Mouse (Mus musculus) splenic B cell, adult 2 months (primary cell): Measurements from ENCODE around the gene Syvn1.
A peak's percentile ranks its signal among the peaks of the same experiment; 100 is the strongest.

Experiments
- DNase-seq: peaks from one replicate; pipeline ENCODE4 v3.0.0-alpha.2; 2011; ENCODE audit warnings: low read depth, low spot score
- H3K27me3 ChIP-seq: 2 replicates; pipeline ENCODE4 v1.6.1; 2012; ENCODE audit warnings: mild to moderate bottlenecking, low read length, moderate library complexity, mixed read lengths; ENCODE audit not compliant: control insufficient read depth, poor library complexity, insufficient read depth, severe bottlenecking
- H3K36me3 ChIP-seq: 2 replicates; pipeline ENCODE4 v1.6.1; 2012; ENCODE audit warnings: mild to moderate bottlenecking, low read length, moderate library complexity, mixed read lengths; ENCODE audit not compliant: control insufficient read depth, poor library complexity, insufficient read depth, severe bottlenecking

Syvn1 gene

DNA sequence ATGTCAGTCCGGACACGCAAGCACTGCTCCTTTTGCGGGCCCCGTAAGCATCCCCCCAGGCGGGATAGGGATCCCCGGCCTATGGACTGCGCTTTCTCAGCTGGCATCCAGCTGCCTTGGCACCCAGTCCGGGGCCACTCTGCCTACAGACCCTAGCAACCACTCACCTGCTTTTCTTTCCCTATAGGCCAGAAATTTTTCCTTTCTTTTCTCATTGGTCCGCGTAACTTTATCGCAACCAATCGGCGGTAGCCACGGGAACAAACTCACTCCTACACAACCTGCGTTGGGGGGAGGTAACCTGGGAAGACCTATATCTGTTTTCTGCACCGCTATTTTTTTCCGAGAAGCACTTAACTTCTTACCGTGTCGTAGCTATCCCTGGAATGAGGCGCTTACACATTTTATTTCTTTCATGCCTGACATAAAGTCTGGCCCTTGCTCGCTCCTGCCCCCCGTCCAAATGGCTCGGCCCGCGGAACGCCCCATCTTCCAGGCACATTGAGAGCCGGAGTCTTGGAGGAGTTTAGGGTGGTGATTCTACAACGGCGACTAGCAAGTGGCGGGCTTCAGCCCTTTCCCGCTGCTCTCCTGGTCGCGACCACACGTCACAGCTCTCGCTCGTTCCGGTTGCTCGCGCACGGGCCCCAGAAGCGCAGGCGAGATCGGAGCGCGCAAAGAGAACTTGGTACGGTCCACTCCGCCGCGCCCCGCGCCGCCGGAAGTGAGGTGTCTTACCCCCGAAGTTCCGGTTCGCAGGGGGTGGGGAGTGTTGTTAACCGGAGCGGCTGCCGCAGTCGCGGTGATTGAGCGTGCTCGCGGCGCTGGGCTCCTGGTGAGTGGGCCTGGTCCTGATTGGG lies at the start of gene Syvn1:
TSS of gene Syvn1 (plus strand) at position 283 of the 860 bp plus-strand sequence.
- DNase-seq: peak; percentile 95
- Histone ChIP-seq H3K36me3 (peaks cover 12% of the 10 kb centered on the region), H3K27me3 (no peaks in the 10 kb centered on the region)

DNA sequence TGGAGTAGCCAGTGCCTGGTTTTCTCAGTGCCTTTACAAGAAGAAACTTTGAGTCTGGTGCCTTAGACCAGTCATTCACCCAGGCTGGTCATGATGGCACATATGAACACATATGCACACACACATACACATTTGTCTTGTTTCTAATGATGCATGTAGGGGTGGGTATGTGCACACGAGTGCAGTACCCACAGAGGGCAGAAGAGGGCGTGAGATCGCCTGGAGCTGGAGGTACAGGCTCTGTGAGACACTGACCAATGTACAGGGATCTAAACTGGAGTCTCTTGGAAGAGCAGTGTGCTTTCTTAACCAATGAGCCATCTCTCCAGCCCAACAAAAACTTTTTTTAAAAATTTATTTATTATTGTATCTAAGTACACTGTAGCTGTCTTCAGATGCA lies 48.2 kb upstream of the Syvn1 start:
- Histone ChIP-seq H3K36me3 (no peaks in the 10 kb centered on the region; the same call in 1 of the 2 replicates), H3K27me3 (no peaks in the 10 kb centered on the region)
- DNase-seq: peak; percentile 25

DNA sequence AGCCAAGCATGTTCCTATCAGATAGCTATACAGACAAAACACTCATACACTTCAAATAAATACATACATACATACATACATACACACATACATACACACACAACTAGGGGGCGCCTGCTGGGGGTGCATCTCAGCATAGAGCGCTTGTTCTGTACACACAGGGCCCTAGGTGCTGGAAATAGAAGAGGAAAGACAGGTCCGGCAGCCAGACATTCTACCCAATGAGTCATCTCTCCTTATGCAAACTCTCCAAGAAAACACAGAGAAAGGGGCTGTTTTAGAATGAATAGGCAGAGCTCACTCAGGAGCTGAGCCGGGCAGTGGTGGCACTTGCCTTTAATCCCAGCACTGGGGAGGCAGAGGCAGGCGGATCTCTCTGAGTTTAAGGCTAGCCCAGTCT lies 46.4 kb upstream of the Syvn1 start:
- DNase-seq: no peak
- no peaks in the 10 kb centered on the region for H3K27me3 ChIP-seq
- no peaks in the 10 kb centered on the region for H3K36me3 ChIP-seq

DNA sequence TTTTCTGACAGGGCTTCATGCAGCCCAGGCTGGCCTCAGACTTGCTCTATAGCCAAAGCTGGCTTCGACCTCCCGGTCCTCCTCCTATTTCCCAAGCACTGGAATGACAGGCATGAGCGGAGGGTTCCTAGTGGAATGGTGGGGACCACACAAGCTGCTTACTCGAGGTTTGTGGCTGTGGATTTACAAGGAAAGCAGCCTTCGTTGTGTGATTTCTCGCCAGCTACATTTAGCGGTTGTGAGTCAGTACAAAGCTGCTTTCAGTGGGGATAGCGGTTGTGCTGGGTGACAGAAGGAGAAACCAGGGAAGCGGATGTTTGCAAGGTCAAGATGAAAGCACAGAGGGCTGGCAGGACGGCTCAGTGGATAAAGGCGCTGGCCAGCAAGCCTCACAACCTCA lies 40.8 kb upstream of the Syvn1 start:
- no peaks in the 10 kb centered on the region for H3K27me3 ChIP-seq
- no peak for DNase-seq
- H3K36me3 ChIP-seq: peaks cover 7% of the 10 kb centered on the region; the same call in 1 of the 2 replicates

DNA sequence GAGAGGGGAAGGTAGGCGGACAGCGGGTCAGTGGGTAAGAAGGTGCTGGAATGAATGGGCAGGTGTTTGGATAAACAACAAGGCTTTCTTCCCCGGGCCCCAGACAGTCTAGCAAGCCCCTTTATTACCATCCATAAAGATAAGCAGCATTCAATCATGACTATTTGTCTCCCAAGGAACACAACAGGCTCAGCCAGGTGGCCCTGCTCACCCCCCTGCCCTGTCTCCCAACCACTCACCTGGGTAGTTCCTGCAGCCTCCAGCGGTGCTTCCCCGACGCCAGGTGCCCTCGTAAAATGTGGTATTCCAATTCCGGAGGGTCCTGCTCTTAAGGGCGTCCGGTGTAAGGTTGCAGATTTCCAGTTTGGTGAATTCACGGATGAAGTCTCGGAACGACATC lies 39.4 kb upstream of the Syvn1 start:
- peaks cover 7% of the 10 kb centered on the region; the same call in 1 of the 2 replicates for H3K36me3 ChIP-seq
- no peaks in the 10 kb centered on the region for H3K27me3 ChIP-seq
- no peak for DNase-seq

DNA sequence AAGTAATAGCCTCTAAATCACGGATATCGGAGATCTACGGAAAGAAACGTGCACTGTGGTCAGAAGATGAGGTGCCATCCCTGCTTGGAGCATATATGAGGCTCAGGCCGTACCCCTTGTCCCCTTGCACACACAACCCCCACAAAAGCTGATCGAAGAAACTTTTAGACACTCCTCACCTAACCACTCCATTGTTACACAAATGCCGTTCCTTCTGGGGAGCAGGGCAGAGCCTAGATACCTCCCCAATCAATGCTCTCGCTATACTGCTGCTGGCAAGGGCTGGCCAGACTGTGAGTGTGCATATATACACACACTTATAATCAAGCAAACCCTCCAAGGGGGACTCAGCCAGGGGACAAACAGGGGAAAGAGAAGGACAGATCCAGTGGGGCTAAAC lies 37.2 kb upstream of the Syvn1 start:
- no peaks in the 10 kb centered on the region for H3K27me3 ChIP-seq
- H3K36me3 ChIP-seq: peaks cover 7% of the 10 kb centered on the region; the same call in 1 of the 2 replicates
- DNase-seq: no peak

DNA sequence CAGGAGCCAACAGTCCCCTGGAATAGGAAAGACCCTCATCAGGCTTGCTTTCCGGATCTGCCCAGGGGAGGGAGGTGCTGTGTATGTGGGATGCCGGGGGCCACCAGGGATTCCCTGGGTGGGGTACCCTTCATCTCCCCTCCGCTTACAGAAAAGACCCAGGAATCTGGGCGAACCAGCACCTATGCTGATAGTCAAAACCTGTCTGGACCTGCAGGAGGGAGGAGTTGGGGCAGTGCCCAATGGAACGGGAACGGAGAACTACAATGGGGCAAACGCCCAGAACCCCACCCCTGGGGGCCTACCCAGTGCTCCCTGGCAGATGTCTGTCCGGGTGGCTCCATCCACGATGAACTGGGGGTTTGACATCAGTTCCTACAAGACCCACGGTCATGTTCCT lies 32.7 kb upstream of the Syvn1 start:
- Histone ChIP-seq H3K36me3 (peaks cover 6% of the 10 kb centered on the region; the same call in 1 of the 2 replicates), H3K27me3 (no peaks in the 10 kb centered on the region)
- no peak for DNase-seq

DNA sequence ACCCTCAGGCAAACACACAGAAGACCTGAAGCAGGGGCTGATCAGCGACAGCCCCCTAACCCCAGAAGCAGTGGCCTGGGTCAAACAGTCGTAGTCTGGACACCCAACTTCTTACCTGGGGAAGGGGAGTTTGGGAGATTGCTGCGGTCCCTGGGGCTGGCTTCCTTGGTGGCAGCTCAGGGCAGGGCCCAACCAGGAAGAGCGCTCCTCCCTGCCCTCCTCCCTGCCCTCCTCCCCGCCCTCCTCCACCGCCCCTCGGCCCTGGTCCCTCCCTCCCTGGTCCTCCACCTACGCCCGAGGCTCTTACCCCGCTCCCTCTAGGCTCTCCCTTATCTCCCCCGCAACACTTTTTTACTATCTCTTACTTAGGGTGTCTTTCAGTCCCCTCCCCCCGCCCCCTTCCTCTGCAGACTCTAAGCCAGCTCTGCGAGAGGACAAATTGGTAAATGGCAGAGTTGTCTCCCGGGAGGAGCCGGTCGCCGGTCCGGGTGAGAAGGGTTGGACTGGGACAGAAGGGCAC lies 31.3 kb upstream of the Syvn1 start:
- peak; percentile 53 for DNase-seq
- Histone ChIP-seq H3K36me3 (no peaks in the 10 kb centered on the region), H3K27me3 (no peaks in the 10 kb centered on the region)

DNA sequence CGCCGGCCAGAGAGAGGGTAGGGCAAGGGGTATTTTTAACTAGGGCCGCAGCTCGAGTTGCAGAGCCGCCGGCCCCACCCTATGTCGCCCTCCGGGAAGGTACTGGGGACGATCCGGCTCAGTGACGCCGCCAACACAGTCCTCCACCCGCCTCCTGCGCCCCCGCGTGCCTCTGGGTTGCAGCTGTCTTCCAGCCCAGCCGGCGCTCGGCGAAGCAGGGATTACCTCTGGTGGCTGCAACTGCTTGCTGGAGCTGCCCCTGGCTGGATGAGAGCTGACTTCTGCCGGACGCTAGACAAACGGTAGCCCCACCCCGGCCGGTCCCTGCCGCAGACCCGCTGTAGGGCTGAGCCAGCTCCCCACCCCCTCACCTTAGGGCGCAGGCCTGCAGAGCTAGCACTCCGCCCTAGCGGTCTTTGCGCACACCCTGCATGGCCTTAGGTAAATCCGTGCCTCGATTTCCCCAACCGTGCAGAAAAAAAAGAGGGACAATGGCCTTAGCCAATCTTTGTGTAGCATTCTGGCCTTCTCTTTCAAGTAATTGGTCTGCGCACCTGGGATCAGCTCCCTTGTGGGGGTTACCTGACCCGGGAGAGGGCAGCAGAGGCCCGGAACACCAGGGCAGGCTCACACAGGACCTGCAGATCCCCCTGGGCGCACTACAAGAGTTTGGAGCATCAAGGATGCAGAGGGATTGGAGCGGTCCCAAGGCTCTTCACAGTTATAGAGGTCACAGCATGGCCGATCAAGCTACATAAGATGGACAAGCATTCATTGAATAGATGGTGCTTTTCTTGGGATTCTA lies 30.7 kb upstream of the Syvn1 start, which contains the start of gene Capn1:
TSS of gene Capn1 (minus strand) at position 387 of the 805 bp plus-strand sequence.
- H3K36me3 ChIP-seq: no peaks in the 10 kb centered on the region
- no peaks in the 10 kb centered on the region for H3K27me3 ChIP-seq
- peak; percentile 54 for DNase-seq

DNA sequence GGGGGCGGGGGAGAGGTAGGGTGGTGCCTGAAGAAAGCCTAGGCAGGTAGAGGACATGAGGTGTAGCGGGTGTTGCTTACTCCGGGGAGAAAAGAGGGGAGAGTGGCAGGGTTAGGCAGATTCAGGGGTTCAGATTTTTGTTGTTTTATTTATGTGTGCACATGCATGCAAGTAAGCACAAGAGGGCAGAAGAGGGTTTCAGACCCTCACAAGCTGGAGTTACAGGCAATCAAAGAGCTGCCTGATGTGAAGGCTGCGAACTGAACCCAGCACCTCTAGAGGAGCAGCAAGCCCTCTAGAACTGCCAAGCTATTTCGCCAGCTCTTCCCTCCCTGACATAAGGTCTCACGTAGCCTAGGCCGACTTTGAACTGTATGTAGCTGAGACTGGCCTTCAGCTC lies 29.8 kb upstream of the Syvn1 start:
- no peaks in the 10 kb centered on the region for H3K27me3 ChIP-seq
- H3K36me3 ChIP-seq: no peaks in the 10 kb centered on the region
- DNase-seq: peak; percentile 42

DNA sequence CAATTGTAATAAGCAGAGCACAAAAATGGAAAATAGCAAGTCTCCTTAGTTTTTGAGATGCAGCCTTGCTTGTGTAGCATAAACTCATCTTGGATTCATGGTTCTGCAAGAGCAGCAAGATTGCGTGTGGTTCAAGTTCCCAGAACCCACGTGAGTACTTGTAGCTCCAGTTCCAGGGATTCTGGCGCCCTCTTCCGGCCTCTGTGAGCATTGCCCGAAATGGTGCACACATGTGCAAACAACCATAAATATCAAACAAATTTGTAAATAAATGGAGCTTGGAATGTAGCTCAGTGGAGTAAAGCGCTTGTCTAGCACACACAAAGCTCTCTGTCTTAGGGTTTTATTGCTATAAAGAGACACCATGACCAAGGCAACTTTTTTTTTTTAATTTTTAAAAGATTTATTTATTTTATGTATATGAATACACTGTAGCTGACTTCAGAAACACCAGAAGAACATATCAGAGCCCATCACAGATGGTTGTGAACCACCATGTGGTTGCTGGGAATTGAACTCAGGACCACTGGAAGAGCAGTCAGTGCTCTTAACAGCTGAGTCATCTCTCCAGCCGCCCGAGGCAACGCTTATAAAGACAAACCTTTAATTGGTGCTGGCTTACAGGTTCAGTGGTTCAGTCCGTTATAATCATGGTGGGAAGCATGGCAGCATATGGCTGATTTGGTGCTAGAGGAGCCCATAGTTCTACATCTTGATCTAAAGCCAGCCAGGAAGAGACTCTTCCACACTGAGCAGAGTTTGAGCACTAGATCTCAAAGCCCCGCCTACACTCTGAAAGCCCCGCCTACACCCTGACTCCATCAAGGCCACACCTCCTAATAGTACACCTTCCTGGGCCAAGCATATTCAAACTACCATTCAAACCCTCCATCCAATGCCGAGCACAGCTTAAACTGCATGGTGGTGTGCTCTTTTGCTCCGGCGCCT lies 28.0 kb upstream of the Syvn1 start:
- DNase-seq: peak; percentile 93
- no peaks in the 10 kb centered on the region for H3K27me3 ChIP-seq
- H3K36me3 ChIP-seq: no peaks in the 10 kb centered on the region

DNA sequence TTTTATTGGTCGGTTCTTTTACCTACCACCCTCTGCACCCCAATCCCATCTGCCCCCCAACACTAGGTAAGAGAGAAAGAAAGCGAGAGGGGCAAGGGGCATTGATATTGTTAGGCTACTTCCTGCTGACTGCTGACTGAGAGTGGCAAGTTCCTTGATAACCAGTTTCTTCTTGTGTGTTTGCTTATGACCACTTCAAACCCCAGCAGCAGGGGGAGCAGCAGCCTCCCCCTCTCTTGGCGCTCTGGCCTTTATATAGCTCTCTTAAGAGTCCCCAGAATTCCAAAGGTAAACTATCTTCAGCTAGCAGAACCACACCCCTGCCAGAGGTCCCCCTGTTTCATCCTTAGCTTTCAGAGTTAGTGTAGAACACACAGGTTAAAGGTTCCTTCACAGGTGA lies 26.1 kb upstream of the Syvn1 start:
- no peak for DNase-seq
- Histone ChIP-seq H3K27me3 (no peaks in the 10 kb centered on the region), H3K36me3 (no peaks in the 10 kb centered on the region)

DNA sequence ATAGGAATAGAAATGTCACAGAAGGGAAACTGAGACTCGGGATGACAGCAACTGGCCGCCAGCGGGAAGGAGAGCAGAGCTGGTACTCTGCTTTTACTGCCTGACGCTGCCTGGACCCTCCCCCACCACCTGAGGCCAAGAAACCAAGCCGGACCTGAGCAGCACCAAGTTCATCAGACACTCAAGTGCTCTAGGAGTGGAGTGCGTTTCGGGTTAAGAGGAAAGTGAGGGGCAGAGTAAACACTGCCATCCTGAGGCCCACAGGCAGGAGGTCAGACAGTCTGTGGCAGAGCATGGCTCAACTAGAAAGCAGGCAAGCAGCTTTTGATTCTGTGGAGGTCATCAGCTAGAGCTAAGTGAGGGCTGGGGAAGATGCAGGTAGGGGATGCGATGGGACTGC lies 23.3 kb upstream of the Syvn1 start:
- DNase-seq: no peak
- H3K27me3 ChIP-seq: no peaks in the 10 kb centered on the region; the same call in 1 of the 2 replicates
- H3K36me3 ChIP-seq: no peaks in the 10 kb centered on the region

DNA sequence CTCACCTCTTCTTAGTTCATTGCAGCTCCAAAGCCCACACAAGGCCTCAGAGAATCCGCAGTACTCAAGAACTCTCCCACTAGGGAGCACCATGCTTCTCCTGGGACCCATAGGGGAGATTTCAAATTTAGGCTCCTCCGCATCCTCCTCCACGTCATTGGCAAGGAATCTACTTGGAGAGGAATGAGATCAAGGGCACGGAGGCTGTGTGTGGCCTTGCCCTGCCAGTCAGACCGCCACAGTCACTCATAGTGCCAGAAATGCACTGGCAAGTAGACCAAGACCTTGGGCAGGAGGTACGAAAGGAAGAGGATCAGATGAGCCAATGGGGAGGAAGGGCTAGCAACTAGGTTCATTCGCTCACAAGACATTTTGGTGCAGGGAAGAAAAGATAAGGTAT lies 22.4 kb upstream of the Syvn1 start:
- Histone ChIP-seq H3K36me3 (no peaks in the 10 kb centered on the region), H3K27me3 (no peaks in the 10 kb centered on the region; the same call in 1 of the 2 replicates)
- DNase-seq: no peak
